Mouse (Mus musculus): ENCODE results near the gene Itprid2. TPM values are rescaled to one million over a fixed set of nuclear protein-coding genes. Genes with fewer than 3 reads are reported as not detected.

Itprid2 gene
- polyA plus RNA-seq, 1 experiment from 2014 or later = 4.1 TPM

DNA sequence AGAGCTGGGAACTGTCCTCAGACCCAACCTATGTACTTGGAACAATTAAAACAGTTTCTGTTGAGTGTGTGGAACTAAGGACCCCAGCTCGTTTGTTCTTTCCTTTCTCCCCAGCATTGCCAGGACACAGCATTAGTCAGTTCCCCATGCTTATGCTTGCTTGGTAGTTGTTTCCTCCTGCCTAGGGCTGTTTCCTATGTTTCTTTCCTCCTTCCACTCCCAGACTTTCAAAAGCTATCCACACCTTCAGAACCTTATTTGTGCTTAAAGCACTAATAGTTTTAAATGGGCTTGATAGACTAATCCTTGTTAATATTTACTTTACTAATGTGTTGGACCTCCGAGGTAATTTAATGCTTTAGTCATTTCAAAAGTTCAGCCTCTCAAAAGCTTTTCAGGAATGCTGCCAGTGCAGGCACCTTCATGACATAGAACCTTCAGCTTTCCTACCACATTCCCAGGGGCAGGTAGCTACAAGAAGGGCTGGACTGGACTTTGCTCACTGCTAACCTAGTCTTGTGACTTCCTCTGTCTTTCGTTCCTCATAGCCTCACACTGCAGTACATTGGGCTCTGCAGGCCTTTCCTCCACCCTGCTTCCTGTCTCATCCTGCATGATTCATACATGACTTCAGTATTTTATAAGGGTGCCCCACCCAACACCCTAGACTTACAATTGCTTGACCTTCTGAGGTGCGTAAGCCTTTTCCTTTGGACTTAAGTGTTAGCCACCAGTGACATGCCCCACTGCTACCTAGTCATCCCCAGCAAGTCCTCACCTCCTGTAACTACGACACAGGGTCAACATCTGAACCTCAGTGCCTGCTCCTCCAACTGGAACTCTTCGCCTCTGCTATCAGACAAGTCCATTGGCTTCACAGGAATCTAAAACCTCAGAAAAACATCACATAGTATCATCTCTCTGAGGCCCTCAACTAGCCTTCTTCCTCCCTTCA lies 16.3 kb upstream of the Itprid2 start:
- ATAC-seq (ENCODE audit: low FRiP score) = no peak
- H3K4me3 ChIP-seq = no peak overlapping the region
- H3K4me2 ChIP-seq = no peak overlapping the region
- no peaks in the 10 kb centered on the region for H3K4me1 ChIP-seq (replicated peaks)
- H3K27me3 ChIP-seq = no peaks in the 10 kb centered on the region
- H3K9ac ChIP-seq = no peak overlapping the region
- no peak overlapping the region for H3K27ac ChIP-seq
- H3K9me3 ChIP-seq = no peaks in the 10 kb centered on the region
- no peaks in the 10 kb centered on the region for H3K36me3 ChIP-seq
- WGBS = 90% methylated on average over 6 of the region's 6 CpGs

DNA sequence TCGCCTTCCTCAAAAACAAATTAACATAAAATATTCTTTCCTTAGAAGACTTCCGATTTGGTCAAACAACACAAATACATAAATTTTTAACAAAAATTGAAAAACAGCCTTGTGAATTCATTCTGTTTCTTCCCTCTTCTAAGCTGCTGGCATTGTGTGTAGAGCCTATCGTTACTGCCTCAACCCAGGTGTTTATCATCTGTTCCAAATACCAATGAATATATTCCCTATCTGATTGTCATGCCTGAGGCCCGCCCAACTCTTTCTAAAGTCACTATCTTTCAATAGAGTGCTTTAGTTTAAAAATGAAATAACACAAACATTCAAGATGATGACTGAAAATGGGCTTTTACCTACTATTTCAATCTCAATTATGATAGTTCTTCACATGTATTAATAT lies 11.9 kb upstream of the Itprid2 start:
- H3K27ac ChIP-seq = no peak overlapping the region
- H3K4me1 ChIP-seq (replicated peaks) = no peaks in the 10 kb centered on the region
- H3K27me3 ChIP-seq = no peaks in the 10 kb centered on the region
- ATAC-seq (ENCODE audit: low FRiP score) = no peak
- no peaks in the 10 kb centered on the region for H3K9me3 ChIP-seq
- no peak overlapping the region for H3K4me2 ChIP-seq
- H3K4me3 ChIP-seq = no peak overlapping the region
- 95% methylated on average over 4 of the region's 4 CpGs for WGBS
- no peak overlapping the region for H3K9ac ChIP-seq
- no peaks in the 10 kb centered on the region for H3K36me3 ChIP-seq

DNA sequence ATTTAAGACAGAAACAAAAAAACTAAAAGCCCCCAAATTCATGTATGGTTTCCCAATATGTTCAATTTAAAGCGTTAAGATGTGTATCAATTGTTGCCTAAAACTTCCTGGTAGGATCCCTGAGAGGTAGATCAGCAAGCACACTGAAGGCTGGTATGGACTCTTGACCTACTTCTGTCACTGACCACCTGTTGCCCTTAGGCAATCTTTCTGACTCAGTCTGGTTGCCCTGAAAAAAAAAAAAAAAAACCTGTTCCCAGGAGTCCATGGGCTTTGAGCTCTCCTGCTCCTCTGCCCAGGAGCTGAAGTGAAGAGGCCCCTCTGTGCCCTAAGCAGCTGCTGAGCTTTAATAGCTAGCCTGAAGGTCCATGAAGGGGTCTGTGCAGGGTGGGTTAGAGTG lies 7.5 kb upstream of the Itprid2 start:
- Histone ChIP-seq H3K27me3 (no peaks in the 10 kb centered on the region), H3K4me3 (no peak overlapping the region), H3K27ac (no peak overlapping the region), H3K36me3 (no peaks in the 10 kb centered on the region), H3K4me1 (replicated peaks) (no peaks in the 10 kb centered on the region), H3K4me2 (no peak overlapping the region), H3K9ac (no peak overlapping the region), H3K9me3 (no peaks in the 10 kb centered on the region)
- ATAC-seq (ENCODE audit: low FRiP score) = no peak
- 93% methylated on average over 1 of the region's 1 CpGs for WGBS

DNA sequence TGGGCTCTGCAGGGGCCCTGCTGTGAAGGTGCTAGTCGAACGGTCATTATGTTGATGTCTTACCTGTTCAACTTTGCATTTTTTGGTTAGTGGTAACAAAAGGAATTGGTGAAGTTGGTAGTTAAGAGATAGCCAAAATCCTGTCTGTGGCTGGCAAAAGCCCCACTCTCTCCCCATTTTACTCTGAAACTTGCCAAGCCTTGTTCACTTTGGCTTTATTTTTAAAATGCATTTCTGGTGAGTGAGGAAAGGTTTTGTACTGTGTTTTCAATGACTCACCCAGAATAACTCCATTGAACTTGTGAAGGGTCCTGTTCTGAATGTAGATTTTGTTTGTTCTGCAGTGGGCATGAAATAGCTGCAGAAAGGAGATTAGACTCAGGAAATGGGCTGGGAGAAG lies 4.9 kb upstream of the Itprid2 start:
- H3K36me3 ChIP-seq = no peaks in the 10 kb centered on the region
- ATAC-seq (ENCODE audit: low FRiP score) = no peak
- H3K27me3 ChIP-seq = no peaks in the 10 kb centered on the region
- H3K4me3 ChIP-seq = no peak overlapping the region
- 73% methylated on average over 2 of the region's 2 CpGs for WGBS
- H3K4me2 ChIP-seq = no peak overlapping the region
- H3K9ac ChIP-seq = no peak overlapping the region
- no peaks in the 10 kb centered on the region for H3K9me3 ChIP-seq
- no peaks in the 10 kb centered on the region for H3K4me1 ChIP-seq (replicated peaks)
- H3K27ac ChIP-seq = no peak overlapping the region

DNA sequence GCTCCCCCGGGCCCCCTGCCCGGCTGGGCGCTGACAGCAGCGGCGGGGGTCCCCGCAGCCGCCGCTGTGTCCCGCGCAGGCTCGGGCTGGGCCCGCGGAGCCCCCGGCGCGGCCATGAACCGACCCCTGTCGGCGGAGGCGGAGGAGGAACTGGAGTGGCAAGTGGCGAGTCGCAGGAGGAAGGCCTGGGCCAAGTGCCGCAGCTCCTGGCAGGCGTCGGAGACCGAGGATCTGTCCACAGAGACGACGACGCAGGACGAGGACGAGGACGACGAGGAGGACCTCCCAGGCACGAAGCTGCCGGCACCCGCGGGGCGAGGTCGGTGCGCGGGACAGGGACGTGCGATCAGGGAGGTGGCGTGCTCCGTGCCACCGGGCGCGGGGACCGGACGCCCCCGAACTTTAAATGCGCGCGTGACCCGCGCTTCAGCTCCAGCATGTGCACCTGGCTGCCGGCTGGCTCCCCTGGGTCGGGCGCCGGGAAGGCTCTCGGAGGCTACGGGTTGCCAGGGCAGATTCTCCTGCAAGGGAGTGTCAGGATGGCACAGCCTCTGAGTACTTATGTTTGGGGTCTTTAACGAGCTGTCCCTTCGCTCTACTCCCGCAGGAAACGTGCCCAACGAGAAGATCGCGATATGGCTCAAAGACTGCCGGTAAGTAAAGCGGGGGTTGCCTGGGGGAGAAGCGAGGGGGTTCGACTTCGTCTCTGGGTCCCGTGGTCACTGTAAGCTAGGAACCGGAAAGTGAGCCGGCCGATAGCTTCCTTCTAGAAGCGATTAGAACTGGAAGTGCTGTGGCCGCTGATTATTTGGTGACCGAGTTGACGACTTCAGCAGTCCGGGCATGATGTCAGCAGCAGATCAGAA lies 507 bp downstream of the Itprid2 start:
- Histone ChIP-seq H3K27me3 (no peaks in the 10 kb centered on the region), H3K27ac (peak overlapping the region; percentile 86), H3K36me3 (no peaks in the 10 kb centered on the region), H3K4me2 (peak overlapping the region; percentile 74), H3K9ac (peak overlapping the region; percentile 85), H3K9me3 (no peaks in the 10 kb centered on the region), H3K4me3 (peak overlapping the region; percentile 85), H3K4me1 (replicated peaks) (peaks cover 16% of the 10 kb centered on the region)
- under 1% methylated on average over 81 of the region's 83 CpGs for WGBS
- peak; percentile 93 for ATAC-seq (ENCODE audit: low FRiP score)

DNA sequence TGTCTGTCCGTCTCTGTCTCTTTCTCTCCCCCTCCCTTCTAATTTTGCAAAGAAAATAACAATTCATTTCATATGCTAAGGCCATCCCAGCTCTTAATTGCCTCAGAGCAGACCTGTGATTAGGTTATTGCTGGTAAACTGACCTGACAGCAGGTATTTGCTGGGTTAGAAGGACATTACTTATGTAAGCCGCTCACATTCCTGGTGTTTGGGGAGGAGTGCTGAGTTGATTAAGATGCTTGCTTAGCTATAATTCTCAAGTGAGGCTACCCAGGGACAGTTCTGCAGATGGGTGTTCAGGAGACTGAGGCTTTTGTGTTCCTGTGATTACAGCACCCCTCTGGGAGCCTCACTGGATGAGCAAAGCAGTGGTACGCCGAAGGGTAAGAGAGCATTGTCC lies 3.8 kb downstream of the Itprid2 start:
- no peak overlapping the region for H3K4me3 ChIP-seq

DNA sequence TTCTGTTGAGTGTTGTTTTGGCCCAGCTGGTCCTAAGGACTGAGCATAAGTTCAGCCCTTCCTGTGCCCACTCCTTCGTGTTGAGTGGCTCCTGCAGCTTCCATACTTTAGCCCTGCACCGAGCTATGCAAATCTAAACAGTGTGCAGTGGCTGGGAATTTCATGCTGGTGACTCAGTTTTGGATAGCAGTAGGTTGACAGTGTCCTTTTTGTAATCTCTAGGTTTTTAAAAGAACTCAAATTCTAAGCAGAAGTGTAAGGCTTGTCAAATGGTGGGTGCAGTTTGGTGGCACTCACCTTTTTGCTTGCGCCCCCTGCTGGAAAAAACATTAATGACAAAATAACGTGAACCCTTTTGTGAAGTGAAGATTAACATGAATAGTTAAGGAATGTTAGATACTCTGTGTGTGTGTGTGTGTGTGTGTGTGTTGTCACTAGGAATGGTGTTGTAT lies 11.1 kb downstream of the Itprid2 start:
- Histone ChIP-seq H3K4me1 (replicated peaks) (no peaks in the 10 kb centered on the region; the same call in 1 of the 2 replicates), H3K9ac (no peak overlapping the region), H3K4me3 (no peak overlapping the region), H3K27ac (no peak overlapping the region), H3K27me3 (no peaks in the 10 kb centered on the region), H3K4me2 (no peak overlapping the region), H3K36me3 (peaks cover 27% of the 10 kb centered on the region), H3K9me3 (no peaks in the 10 kb centered on the region)
- ATAC-seq (ENCODE audit: low FRiP score) = no peak
- 54% methylated on average over 4 of the region's 4 CpGs for WGBS

More for the DNA sequence above, 3.8 kb downstream of the Itprid2 start:
- H3K9ac ChIP-seq = no peak overlapping the region
- no peaks in the 10 kb centered on the region for H3K27me3 ChIP-seq
- no peak overlapping the region for H3K27ac ChIP-seq
- peak overlapping the region; percentile 25 for H3K4me2 ChIP-seq
- H3K36me3 ChIP-seq = peaks cover 16% of the 10 kb centered on the region
- WGBS = 67% methylated on average over 4 of the region's 4 CpGs
- peaks cover 16% of the 10 kb centered on the region for H3K4me1 ChIP-seq (replicated peaks)
- no peaks in the 10 kb centered on the region for H3K9me3 ChIP-seq
- ATAC-seq (ENCODE audit: low FRiP score) = no peak

DNA sequence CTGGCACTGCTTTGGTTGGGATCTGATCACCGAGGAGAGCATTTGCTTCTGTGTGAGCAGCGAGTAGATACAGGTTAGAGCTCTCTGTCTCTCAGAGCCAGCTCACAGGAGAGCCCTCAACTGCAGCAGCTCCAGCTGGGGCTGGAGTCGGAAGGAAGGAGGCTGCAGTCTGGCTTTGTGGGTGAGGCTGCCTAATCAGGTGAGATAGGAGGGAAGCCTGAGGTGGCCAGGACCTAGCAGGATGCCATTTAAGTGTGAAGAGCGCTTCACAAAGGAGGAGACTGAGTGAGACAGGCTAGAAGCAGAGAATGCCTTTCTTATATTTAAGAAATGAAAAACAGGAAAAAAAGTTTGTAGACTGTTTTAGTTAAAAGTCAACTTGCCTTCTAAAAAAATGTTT lies 11.9 kb downstream of the Itprid2 start:
- H3K36me3 ChIP-seq = peaks cover 25% of the 10 kb centered on the region
- H3K27ac ChIP-seq = no peak overlapping the region
- H3K27me3 ChIP-seq = no peaks in the 10 kb centered on the region
- H3K4me3 ChIP-seq = no peak overlapping the region
- H3K4me1 ChIP-seq (replicated peaks) = no peaks in the 10 kb centered on the region; the same call in 1 of the 2 replicates
- WGBS = 55% methylated on average over 4 of the region's 4 CpGs
- H3K4me2 ChIP-seq = no peak overlapping the region
- no peak for ATAC-seq (ENCODE audit: low FRiP score)
- H3K9me3 ChIP-seq = no peaks in the 10 kb centered on the region
- no peak overlapping the region for H3K9ac ChIP-seq

DNA sequence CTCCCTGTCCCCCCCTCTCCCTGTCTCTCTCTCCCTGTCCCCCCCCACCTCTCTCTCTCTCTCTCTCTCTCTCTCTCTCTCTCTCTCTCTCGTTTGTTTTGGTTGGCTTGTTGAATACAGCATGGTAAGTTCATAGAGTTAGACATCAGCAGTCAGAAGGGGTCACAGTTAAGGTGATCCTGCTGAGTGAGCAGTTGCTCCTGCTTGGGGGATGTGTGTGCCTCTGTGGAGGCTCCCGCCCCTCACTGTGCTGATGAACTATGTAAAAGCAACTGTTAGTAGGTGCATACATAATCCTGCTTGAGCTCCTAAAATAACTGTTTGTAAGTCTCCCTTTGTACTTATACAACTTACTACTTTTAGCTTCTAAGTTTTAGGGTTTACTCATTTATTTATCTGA lies 12.6 kb downstream of the Itprid2 start:
- H3K27ac ChIP-seq = no peak overlapping the region
- H3K27me3 ChIP-seq = no peaks in the 10 kb centered on the region
- H3K4me1 ChIP-seq (replicated peaks) = no peaks in the 10 kb centered on the region; the same call in 1 of the 2 replicates
- 41% methylated on average over 2 of the region's 2 CpGs for WGBS
- H3K36me3 ChIP-seq = peaks cover 21% of the 10 kb centered on the region
- H3K4me3 ChIP-seq = no peak overlapping the region
- no peaks in the 10 kb centered on the region for H3K9me3 ChIP-seq
- no peak overlapping the region for H3K4me2 ChIP-seq
- H3K9ac ChIP-seq = no peak overlapping the region
- ATAC-seq (ENCODE audit: low FRiP score) = no peak

DNA sequence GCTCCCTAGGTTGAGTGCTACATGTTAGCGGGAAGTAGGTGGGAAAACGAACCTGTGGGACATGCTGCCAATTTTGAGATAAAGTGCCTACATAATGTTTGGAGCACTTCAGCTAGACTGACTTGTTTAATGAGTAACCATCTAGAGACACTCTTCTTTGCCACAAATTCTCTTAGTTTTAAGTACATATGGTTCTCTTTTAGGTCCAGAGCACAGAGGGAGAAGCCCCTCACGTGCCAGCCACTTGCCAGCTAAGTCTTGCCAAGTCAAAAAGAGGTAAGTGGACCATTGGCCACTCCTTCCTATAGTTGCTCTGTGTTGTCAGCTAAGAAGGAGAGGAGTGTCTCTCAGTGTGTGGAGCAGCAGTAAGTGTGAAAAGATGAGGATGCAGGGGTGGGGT lies 16.0 kb downstream of the Itprid2 start:
- H3K36me3 ChIP-seq = peaks cover 2% of the 10 kb centered on the region; the same call in 1 of the 2 replicates
- no peak overlapping the region for H3K4me2 ChIP-seq
- no peaks in the 10 kb centered on the region for H3K27me3 ChIP-seq
- no peak overlapping the region for H3K4me3 ChIP-seq
- no peak overlapping the region for H3K9ac ChIP-seq
- ATAC-seq (ENCODE audit: low FRiP score) = no peak
- 94% methylated on average over 3 of the region's 3 CpGs for WGBS
- H3K9me3 ChIP-seq = no peaks in the 10 kb centered on the region
- no peak overlapping the region for H3K27ac ChIP-seq
- no peaks in the 10 kb centered on the region for H3K4me1 ChIP-seq (replicated peaks)

DNA sequence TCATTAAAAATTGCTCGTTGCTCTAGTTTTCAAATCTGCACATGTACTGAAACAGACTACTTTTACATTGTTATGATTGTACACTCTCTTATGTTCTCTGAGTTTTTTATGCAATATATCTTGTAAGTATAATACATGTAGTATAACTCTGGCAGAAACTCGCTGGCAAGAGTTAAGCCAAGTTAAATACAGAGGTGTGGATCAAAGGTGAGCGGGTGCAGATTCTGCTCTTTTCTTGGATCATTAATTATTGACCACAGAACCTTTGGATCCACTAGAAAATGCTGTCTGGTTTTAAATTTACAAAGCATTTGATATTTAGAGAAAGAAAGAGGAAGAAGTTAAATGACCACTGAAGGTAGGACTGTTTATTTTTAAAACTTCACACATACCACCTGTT lies 16.5 kb downstream of the Itprid2 start:
- Histone ChIP-seq H3K4me3 (no peak overlapping the region), H3K4me1 (replicated peaks) (no peaks in the 10 kb centered on the region), H3K4me2 (no peak overlapping the region), H3K27me3 (no peaks in the 10 kb centered on the region), H3K27ac (no peak overlapping the region), H3K9ac (no peak overlapping the region), H3K36me3 (peaks cover 5% of the 10 kb centered on the region; the same call in 1 of the 2 replicates), H3K9me3 (no peaks in the 10 kb centered on the region)
- ATAC-seq (ENCODE audit: low FRiP score) = no peak
- WGBS = 92% methylated on average over 3 of the region's 3 CpGs

DNA sequence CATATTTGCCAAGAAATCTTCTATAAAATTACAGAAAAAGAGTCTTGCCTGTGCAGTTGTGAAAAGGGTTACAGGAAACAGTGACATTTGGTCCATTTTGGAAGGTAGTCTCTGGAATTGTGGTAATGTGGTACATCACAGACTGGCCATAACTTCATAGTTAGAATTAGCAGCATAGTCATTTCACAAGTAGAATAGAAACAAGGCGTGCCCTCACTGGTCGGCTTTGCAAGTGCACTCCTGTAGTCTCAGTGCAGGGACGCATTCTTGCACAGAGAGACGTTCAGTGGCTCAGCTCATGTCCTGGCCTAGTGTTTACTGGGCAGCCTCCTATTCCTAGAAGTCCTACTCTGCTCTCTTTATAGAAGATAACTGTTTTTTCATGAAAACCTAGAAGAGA lies 17.4 kb downstream of the Itprid2 start:
- 89% methylated on average over 4 of the region's 4 CpGs for WGBS
- Histone ChIP-seq H3K36me3 (peaks cover 13% of the 10 kb centered on the region), H3K9me3 (no peaks in the 10 kb centered on the region), H3K4me1 (replicated peaks) (no peaks in the 10 kb centered on the region), H3K4me2 (no peak overlapping the region), H3K27ac (no peak overlapping the region), H3K4me3 (no peak overlapping the region), H3K27me3 (no peaks in the 10 kb centered on the region), H3K9ac (no peak overlapping the region)
- ATAC-seq (ENCODE audit: low FRiP score) = no peak

All from hindbrain, embryonic 13.5 days (tissue).